Mouse (Mus musculus): Measurements from ENCODE around the gene Gm10300.

Gm10300 gene

DNA sequence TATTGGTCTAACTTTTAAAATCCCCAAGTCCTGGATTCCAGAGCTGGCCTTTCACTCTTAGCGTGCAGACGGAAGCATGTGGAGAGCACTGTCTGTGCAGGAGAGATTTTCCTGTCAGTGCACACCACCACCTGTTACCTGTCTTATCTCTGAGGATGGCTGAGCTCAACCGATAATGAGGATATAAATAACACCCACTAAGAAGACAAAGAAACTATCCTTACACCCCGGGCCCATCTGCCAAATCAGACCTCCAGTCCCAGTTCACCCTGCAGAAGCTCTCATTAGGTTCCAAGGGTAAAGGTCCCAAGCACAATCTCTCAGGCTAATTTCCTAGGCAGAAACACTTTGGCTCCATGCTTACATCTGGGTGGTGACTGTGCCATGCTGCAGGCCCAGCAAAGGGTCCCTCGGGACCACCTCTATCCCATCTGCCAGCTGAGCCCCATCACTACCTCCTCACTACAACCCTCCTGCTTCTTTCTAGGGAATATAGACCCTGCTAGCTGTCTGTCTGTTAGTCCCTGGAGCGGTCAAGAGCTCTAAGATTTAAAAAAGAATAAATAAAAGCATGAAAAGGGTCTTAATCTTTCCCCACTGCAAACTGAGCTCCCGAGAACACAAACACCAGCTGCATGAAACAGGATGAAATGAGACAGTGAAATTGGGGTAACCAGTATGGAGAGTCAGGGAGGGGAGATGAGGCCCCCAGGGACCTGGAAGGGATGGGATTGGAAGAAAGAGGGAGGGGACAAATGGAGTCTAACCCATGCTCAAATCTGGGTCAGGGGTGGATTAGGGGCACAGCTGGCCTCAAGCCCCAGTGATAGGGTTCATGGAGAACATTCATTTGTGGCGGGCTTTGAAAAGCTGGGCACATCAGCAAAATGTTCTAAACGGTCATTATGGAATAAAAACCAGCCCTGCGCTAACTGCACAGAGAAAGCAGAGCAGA is 22.9 kb upstream of the Gm10300 start:
- no peak for DNase-seq (ENCODE audit: low read depth, low spot score)

DNA sequence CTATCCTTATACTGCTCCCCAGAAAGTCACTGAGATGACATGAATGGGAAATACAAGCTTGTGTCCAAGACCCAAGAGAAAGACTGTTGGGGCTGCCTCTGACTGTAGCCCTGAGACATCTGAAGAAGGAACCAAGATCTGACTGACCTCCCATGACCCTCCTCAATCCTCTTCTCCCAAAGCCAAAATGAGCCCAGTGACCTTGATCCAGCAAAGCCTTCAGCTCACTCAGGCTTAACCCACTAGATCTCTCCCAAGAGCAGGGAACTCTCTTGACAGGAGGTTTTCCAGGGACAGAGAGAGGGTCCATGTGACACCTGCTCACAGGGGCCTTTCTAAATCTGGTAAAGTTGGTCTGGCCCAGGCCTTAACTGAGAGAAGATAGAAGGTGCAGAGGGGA is 17.2 kb upstream of the Gm10300 start:
- no peak for DNase-seq (ENCODE audit: low read depth, low spot score)

DNA sequence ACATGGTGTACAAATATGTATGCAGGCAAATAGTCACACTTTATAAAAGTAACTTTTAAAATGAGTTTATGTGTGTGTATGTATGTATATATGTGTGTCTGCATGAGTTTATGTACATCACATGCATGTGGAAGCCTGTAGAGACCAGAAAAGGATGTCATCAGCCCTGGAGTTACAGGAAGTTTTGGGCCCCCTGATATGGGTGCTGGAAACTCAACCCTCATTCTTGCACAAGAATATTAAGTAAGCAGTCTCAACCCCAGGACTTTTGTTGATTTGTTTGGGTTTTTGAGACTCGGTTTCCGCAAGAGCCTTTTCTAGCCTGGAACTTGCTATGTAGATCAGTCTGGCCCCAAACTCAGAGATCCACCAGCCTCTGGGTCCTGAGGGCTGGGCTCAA is 15.0 kb upstream of the Gm10300 start:
- DNase-seq (ENCODE audit: low read depth, low spot score), result no peak

DNA sequence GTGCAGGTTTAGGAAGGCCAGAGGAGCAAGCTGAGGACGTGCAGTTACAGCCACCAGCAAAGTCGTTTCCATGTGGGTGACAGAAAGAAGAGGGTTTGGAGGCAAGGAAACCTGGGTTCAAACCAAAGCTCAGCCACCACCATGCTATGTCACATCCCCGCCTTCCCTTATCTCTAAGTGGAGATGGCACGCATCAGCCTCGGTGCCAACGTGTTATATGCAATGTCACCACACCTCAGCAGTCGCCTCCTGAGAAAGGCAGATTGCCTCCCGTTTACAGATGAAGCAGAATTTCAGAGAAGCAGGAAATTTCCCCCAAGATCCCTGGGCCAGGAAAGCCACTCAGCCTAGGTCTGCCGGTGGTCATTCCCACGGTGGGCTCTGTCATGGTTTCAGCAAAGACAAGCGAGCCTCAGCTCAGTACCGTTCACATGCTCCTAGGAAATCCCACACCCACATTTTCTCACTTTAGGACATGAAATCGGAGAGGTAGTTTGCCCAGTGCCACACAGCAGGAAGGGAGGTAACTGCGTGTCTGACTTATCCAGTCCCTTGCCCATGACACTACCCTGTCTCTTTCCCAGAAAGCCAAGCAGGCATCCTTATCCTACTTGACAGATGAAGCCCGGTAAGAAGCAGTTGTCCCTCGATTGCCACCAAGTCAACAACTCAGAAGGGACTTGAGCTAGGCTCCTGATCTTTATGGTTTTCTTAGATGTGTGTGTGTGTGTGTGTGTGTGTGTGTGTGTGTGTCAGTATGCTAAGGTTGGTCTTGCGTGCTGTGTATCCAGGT is 14.3 kb upstream of the Gm10300 start:
- DNase-seq (ENCODE audit: low read depth, low spot score), result no peak

DNA sequence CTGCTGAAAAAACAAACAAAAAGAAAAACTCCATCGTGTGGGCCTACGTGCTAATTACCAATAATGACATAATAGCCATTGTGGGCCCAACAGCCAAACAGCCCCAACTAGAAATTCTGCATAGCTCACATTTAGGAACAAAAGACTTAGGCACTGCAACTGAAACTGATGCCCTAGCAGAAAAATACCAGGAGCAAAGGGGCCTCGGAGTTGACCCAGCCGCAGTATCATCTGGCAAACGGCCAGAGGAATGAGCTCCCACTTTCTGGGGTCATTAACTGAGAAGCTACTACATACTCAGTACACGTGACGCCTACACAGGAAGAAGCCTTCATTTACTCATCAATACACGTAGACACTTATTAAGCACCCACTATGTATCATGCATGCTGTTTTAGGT is 12.2 kb upstream of the Gm10300 start:
- no peak for DNase-seq (ENCODE audit: low read depth, low spot score)

DNA sequence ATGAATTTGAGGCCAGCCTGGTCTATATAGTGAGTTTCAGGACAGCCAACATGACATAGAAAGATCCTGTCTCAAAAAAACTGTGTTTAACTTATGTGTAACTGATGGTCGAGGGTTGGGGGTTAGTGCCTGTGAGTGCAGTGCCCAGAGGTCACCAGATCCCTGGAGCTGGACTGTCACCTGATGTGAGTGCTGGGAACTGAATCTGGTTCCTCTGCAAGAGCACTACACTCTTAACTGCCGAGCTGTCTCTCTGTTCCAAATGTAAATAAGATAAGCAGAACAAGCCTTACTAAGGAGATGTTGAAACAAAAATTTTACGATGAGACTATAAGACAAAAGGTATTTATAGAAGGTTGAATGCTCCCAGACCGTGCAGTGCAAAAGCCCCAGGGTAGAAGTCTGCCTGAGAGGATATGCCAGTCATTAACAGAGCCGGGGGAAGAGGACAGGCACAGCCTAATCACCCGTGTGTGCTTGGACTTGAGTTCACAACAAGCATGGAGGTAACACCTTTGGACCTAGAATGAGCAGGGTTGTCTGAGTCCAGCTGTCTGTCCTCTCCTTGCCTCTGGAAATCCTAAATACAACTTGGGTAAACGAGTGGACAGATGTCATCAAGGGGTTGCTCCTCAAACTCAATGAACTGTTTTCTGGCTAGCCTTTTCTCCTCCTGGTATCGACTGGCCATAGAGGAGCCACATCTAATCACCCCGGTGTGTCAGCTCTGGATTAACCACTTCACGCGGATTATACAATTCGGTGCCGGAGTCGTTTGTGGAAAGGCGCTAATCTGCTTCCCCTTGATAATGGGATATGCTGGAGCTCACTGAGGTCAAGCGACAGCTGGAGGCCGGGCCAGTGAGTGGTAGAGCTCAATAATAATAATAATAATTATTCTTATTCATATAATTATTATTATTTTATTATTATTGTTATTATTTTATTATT is 11.3 kb upstream of the Gm10300 start:
- no peak for DNase-seq (ENCODE audit: low read depth, low spot score)

DNA sequence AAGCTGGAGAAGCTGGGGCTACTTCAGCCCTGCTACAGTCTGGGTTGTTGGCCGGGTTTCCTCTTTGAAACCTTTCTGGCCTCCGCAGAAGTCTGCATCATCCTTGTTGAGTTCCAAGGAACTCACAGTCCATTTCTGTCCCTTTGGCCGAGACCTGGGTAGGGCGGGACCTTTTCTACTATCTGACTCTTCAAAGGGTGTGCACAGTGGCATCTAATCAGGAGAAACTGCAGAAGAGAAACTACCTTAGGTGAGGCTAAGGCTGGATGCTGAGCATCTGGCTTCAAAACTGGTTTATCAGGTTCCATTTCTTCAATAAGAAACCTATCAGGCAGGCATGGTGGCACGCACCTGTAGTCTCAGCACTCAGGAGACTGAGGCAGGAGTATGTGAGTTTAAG is 9.9 kb upstream of the Gm10300 start:
- DNase-seq (ENCODE audit: low read depth, low spot score), result no peak

DNA sequence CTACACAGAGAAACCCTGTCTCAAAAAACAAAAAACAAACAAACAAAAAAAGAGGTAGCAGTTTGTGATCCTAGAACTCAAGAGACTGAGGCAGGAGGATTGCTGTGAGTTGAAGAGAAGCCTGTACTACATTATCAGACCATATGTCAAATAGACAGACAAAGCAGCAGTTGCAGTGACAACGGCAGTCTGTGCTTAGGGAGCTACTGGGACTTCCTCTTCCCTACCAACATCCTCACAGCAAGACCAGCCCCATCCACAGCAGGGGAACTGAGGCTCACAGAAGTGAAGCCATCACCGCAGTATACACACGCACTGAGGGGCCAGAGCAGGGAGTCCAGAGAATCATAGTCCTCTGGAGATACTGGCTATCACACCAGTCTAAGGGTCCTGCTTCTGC is 8.9 kb upstream of the Gm10300 start:
- no peak for DNase-seq (ENCODE audit: low read depth, low spot score)

DNA sequence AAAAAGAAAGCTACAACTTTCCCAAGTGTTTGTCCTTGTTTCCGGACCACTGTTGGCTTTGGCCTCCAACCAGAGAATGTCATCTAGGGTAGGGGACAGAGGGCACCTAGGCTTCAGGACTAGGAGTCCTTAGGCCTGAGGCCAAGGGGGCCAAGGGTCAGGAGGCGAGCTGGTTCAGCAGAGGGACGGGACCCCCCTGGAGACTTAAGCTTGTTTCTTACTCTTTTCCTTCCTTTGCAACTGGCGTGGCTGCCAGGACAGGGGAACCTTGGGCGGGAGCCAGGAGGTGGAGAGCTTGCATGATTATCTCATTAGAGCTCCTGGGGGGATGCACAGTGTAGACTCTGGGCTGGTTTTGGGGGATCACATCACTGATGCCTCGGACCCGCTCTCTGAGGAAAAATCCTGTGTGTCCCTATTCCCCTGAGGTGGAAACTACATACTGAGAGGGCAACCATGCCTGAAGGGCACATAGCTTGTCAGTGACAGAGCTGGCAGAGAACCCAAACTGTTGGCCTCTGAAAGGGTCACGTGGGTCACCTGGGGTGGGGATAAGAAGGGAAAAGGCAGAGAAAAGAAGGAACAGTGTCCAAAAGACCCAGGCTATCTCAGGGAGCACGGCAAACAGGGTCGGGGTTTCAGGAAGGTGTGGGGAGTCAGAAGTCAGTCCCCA is 8.3 kb upstream of the Gm10300 start:
- DNase-seq (ENCODE audit: low read depth, low spot score), result no peak

DNA sequence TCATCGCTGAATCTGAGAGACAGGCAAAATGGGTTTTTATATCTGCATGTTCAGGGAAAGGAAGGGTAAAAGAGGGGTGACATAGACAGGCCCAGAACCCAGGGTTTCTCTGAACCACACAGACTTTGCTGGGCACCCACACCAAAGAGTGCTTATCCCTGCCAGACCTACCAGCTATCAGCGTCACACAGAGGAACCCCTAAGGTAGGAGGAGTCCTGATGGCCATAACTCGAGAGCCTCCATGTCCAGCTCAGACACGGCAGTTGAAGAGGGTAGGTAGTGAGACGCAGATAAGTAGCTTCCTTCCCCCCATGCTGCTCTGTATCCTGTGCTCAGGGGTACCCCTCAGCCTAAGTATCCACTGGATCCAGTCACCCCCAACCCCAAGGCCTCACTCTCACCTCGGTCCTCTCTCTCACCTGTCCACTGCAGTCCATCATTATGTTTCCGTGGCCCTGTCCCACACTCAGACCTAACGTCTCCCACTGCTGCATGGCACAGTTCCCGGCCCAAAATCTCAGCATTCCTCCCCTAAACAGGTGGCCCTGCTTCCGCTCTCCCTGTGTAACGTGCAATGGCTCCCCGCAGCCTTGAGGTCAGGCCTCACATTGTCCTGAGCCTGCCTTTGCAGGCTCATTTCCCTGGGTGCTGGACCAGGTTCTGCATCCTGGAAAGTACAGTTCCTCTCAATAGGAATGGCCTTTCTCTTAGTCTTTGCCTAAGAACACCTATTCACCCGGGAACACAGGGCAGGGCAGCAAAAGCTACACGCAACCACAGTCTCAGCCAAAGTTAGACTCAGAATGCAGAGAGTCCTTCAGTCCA is 7.2 kb upstream of the Gm10300 start:
- no peak for DNase-seq (ENCODE audit: low read depth, low spot score)

DNA sequence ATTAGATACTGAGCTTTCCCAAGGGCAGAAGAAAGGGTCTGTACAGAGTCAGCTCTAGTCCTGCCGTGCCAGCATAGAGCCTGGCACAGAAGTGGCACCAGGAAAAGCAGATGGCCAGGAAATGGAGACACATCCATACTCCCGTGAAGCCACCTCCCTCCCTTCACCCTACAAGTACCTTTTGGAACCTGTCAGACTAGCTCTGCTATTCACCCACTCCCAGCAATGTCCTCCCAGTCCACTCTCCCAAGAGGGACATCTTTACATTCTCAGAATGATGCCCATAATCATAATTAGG is 6.6 kb upstream of the Gm10300 start:
- no peak for DNase-seq (ENCODE audit: low read depth, low spot score)

DNA sequence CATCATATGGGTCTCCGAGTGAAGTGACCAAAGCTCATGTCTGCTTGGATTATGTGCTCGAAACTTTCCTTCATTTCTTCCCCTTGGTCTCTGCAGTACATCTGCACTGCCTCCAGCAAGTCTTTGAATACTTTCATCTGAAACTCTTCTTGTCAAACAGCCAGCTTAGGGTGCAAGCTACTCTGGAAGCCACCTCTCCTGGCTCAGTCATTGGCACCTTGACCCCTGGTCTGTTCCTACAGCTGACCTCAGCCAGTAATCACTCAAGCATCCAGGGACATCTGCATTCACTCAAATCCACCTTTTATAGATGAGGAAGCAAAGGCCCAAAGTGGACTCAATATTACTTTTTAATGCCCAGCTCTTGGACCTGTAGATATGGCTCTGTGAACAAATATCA is 2.8 kb upstream of the Gm10300 start:
- DNase-seq (ENCODE audit: low read depth, low spot score), result no peak

DNA sequence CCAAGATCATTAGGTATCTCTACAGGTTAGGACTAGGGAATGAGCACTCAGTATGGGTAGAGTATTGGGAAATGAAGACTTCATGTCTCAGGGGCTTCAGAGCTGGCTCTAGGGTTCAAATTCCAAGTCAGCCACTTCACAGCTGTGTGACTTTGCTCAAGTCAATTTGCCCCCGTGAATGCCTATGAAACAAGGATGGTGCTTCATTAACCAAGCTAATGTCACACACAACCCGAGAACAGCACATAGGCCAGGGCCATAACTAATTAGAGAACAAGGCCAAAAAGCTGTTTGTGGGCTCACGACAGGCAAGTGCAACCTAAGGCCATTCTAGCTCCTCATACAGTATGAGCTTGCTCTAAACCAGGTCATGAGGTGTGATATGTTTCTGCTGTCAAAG is 2.3 kb upstream of the Gm10300 start:
- DNase-seq (ENCODE audit: low read depth, low spot score), result no peak

DNA sequence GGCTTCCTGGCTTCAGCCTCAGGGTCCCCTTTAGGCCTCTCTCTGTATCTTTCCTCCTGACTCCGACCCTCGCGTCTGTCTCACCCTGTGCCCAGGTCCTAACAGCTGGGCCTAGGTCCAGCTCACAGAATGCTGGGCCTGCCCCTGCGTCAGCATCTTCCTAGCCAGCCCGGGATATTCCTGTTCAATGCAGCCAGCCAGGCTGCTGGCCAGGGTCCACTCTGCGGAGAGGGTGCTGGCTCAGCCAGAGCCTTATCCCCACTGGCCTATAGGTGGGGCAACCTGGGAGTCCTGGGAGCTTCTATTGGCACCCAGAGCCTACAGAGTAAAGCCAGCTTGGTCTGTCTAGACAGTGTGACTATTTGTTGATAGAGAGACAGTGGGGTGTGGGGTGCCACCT is 1.6 kb upstream of the Gm10300 start:
- DNase-seq (ENCODE audit: low read depth, low spot score), result no peak

DNA sequence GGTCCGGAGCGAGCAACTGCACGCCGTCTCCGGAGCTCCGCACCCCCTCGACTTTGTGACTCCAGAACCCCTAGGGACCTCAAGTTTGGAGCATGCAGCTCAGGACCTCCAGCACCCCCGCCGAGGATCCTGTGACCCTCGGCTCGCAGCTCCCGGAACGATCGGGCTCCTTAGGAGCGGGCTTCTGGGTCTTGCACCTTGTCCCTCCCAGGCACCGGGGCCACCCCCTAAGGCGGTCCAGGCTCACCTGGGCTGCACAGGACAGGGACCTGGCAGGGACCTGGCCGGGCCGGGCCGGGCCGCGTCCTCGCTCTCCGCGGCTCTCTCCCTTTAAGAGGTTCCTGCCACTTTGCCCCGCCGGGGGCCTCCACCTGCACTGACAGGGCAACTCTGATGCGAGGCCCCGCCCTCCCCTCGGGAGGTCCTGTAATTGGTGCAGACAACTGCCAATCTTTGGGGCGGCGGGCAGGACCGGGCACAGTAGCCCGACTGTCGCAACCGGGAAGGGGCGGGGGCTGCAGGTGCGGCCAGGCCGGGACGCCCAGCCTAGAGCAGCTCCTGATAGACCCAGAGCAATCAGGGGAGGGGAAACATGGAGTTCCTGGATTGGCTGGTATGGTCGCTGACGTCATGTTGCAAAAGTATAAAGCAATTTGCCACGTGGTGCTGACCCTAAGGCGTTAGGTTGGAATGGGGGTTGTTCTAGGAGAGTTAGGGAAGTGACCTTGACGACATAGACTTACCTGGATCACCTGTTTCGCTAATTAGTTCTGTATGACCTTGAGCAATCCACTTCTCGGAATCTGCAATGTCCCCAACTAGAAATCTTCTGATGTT is 654 bp downstream of the Gm10300 start, which contains the start of gene Epb41:
Gene Epb41 (minus strand): TSS at position 389 of the 837 bp plus-strand sequence.
- DNase-seq (ENCODE audit: low read depth, low spot score), result peak; percentile 99

DNA sequence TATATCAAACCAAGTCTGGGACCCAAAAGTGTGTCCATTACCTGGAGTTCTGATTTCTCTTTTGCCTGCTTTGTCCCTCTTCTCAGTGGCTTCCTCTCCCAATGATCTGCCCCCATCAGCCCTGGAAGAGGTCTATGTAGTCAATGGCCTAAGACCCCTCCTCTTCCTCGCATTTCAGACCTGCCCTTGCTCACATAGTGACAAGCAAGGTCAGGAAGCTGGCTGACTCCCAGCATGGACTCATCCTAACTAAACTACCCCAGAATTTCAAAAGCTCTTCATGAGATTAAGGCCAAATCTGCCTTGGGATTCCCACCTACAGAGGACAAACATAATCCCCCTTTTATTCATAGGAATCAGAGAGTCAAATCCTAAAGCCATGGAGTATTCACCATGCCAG is 1.3 kb downstream of the Gm10300 start:
- no peak for DNase-seq (ENCODE audit: low read depth, low spot score)

DNA sequence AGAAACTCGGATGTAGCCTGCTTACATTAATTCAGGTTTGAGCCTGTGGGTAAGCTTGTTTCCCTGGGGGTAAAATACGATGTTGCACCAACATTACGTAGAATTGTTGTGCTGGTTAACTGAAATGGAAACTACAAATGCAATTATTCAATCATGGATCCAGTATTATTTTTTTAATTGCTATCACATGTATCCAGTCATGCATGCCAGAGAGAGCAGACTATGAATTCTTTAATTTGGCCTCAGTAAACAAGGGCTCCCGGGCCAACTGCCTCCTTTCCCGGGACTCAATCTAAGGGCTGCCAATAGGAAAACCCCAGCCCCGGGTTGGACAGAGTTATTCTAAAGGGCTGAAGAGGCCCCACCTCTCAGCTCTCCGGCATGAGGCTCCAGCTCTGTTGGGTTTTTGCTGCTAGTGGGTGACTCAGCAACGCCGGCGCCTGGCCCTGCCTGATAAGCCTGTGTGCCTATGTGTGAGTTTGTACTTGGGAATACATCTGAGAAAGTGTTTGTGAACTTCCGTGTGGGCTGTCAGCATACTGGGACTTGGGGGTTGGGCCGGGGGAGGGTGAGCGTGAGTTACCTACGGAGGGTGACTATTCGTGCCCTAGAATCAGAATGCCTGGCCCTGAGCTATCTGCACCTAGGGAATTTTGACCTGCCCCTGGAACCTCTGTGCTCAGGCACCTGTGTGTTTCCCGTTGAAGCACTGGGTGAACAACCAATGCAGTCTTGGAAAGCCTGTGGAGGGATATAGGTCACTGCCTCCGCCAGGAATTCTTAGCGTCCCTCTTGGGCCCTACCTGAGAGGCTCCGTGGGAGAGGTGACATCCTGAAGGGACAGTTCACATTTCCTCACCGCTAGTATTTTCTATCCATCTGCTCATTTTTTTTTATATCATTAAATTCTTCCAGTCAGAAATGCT is 2.2 kb downstream of the Gm10300 start:
- peak; percentile 40 for DNase-seq (ENCODE audit: low read depth, low spot score)

DNA sequence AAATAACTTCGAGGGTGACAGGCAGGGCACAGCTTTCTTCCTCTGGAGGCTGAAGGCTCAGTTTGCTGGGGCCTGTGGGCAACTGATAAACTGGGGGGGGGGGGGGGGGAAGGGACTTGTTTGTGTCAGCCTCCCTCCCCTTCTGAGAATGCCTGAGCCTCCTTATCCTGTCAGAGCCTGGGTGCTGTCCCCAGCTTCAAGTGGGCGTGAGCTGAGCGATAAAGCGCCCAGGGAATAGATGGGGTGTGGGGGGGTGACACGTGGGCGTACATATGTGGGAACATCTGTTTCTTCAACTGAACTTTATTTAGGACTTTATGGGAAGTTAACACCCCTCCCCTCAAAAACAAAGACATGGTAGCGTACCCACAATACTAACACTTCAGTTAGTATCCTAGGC is 2.9 kb downstream of the Gm10300 start:
- DNase-seq (ENCODE audit: low read depth, low spot score), result peak; percentile 51

Measured in CD4-positive helper T cell, adult 2 months (primary cell).